Mouse (Mus musculus) forebrain, embryonic 12.5 days (tissue): ENCODE results near the gene Lsm14a. TPM values are rescaled to one million over a fixed set of nuclear protein-coding genes. Genes with fewer than 3 reads are reported as not detected.

Experiments
- ATAC-seq: fragments of 200-750 bp; cut with Nextera tagmentation; 2 replicates; pipeline ENCODE4 v1.8.0; 2017; ENCODE audit warnings: moderate TSS enrichment; ENCODE audit not compliant: low FRiP score
- H3K27ac ChIP-seq: fragments of 300-500 bp; sonication (generic); 2 replicates; pipeline ENCODE4 v1.5.1; 2016; ENCODE audit warnings: mild to moderate bottlenecking
- H3K27me3 ChIP-seq: fragments of 300-500 bp; sonication (generic); 2 replicates; pipeline ENCODE4 v1.6.1; 2016; ENCODE audit warnings: mild to moderate bottlenecking
- H3K36me3 ChIP-seq: fragments of 300-500 bp; sonication (generic); replicated peaks from 2 replicates; pipeline ENCODE4 v1.6.1; 2016; ENCODE audit warnings: mild to moderate bottlenecking
- H3K4me1 ChIP-seq: fragments of 300-500 bp; sonication (generic); 2 replicates; pipeline ENCODE4 v1.6.1; 2016
- H3K4me2 ChIP-seq: fragments of 300-500 bp; sonication (generic); 2 replicates; pipeline ENCODE4 v1.6.1; 2016; ENCODE audit warnings: mild to moderate bottlenecking, moderate library complexity
- H3K4me3 ChIP-seq: fragments of 300-500 bp; sonication (generic); replicated peaks from 2 replicates; pipeline ENCODE4 v1.5.1; 2016; ENCODE audit warnings: mild to moderate bottlenecking
- H3K9ac ChIP-seq: fragments of 300-500 bp; sonication (generic); 2 replicates; pipeline ENCODE4 v1.6.1; 2016; ENCODE audit warnings: mild to moderate bottlenecking
- H3K9me3 ChIP-seq: fragments of 300-500 bp; sonication (generic); 2 replicates; pipeline ENCODE4 v1.6.1; 2016
- WGBS: fragments of 180-500 bp; shearing (Covaris S2); methylation state at CpG from one replicate; pipeline ENCODE4 v1.1.7; 2016; 5-methylcytosine and 5-hydroxymethylcytosine counted together
- polyA plus RNA-seq: library from polyadenylated mRNA; unstranded; fragments of >200 nt; fragmentation: Nextera tagmentation; extraction: Ambion mirVana; gene quantifications from 2 replicates; pipeline ENCODE4 v1.2.1, GENCODE M21; 2016

The Lsm14a gene
- polyA plus RNA-seq, 1 experiment from 2014 or later = 115 TPM

- Histone ChIP-seq H3K4me2 (no peak overlapping the region), H3K9me3 (no peaks in the 10 kb centered on the region), H3K36me3 (no peaks in the 10 kb centered on the region), H3K4me1 (no peaks in the 10 kb centered on the region), H3K27me3 (no peaks in the 10 kb centered on the region), H3K27ac (no peak overlapping the region), H3K4me3 (no peak overlapping the region), H3K9ac (no peak overlapping the region)
- WGBS = 83% methylated on average over 1 of the region's 1 CpGs
- ATAC-seq = no peak
These were observed 90.5 kb downstream of the Lsm14a start for GRCm38 (mm10) chr7:34302651-34303050.

GRCm38 (mm10) chr7:34301952-34302351, 91.2 kb downstream of the Lsm14a start:
- H3K4me1 ChIP-seq = no peaks in the 10 kb centered on the region
- no peaks in the 10 kb centered on the region for H3K27me3 ChIP-seq
- no peak overlapping the region for H3K4me2 ChIP-seq
- no peak overlapping the region for H3K9ac ChIP-seq
- H3K36me3 ChIP-seq = no peaks in the 10 kb centered on the region
- no peak overlapping the region for H3K4me3 ChIP-seq
- H3K9me3 ChIP-seq = no peaks in the 10 kb centered on the region
- ATAC-seq = no peak
- 92% methylated on average over 3 of the region's 3 CpGs for WGBS
- H3K27ac ChIP-seq = no peak overlapping the region

DNA sequence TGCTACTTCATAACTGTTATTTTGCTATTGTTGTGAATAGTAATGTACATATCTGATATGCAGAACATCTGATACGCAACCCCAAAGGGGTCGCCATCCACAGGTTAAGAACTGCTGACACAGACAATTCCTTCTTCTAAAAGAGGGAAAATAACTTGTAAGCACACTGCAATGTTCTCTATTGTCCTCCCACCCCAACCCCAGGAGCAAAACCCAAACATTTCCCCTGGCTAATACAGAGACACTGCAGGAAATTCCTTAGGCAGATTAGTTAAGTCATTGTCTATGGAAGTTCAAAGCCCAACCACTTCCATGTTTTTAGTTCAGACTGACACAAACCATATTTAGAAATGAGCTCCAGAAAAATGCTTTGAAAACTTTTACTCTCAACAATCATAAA, 94.3 kb downstream of the Lsm14a start:
- WGBS = 86% methylated on average over 2 of the region's 2 CpGs
- no peaks in the 10 kb centered on the region for H3K4me1 ChIP-seq
- no peak overlapping the region for H3K4me3 ChIP-seq
- no peak overlapping the region for H3K27ac ChIP-seq
- H3K9ac ChIP-seq = no peak overlapping the region
- no peaks in the 10 kb centered on the region for H3K27me3 ChIP-seq
- H3K9me3 ChIP-seq = no peaks in the 10 kb centered on the region
- no peak overlapping the region for H3K4me2 ChIP-seq
- ATAC-seq = no peak
- no peaks in the 10 kb centered on the region for H3K36me3 ChIP-seq

DNA sequence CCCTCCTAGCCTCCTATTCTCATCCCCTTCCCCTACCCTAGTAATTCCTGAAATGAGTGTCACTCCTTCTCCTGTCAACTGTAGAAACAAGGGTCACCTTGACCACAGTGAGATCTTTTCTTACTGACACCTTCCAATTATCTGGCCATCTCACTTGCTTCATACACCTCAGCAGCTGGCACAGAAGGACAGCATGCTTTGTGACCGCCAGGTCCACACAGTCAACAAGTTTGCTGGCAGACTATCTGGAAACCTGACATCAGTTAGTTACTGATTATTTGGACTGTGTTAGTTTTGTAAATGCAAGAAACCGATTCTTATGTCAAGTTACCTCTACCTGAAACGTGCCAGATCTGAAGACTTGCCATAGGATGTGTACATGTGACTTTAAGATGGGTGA, 97.0 kb downstream of the Lsm14a start:
- no peaks in the 10 kb centered on the region for H3K4me1 ChIP-seq
- H3K4me3 ChIP-seq = no peak overlapping the region
- WGBS = 93% methylated on average over 3 of the region's 3 CpGs

More for the DNA sequence above, 97.0 kb downstream of the Lsm14a start:
- no peaks in the 10 kb centered on the region for H3K36me3 ChIP-seq
- H3K9ac ChIP-seq = no peak overlapping the region
- no peaks in the 10 kb centered on the region for H3K27me3 ChIP-seq
- no peak for ATAC-seq
- H3K4me2 ChIP-seq = no peak overlapping the region
- no peaks in the 10 kb centered on the region for H3K9me3 ChIP-seq
- H3K27ac ChIP-seq = no peak overlapping the region

Other genes with a start within 250 kb of the Lsm14a start
- gene Uba2, start 223.7 kb downstream of the Lsm14a start, polyA plus RNA-seq = 251 and 253 TPM in 2 replicates
- 64.1 and 67.5 TPM in 2 replicates for gene Pdcd2l, start 196.7 kb downstream of the Lsm14a start, polyA plus RNA-seq
- 260 and 266 TPM in 2 replicates for gene Gpi1, start 163.0 kb downstream of the Lsm14a start, polyA plus RNA-seq
- not detected in 2 replicates for gene Gm6096, start 142.3 kb downstream of the Lsm14a start, polyA plus RNA-seq
- 33.4 and 33.5 TPM in 2 replicates for gene 4931406P16Rik, start 79.8 kb downstream of the Lsm14a start, polyA plus RNA-seq